Mouse (Mus musculus): ENCODE measurements at regions not wholly inside any gene's neighbourhood (a gene's known extent, or its start where the extent isn't known, plus 50 kb on each side); places are given as distances from the start of the nearest gene placed in this dataset.

DNA sequence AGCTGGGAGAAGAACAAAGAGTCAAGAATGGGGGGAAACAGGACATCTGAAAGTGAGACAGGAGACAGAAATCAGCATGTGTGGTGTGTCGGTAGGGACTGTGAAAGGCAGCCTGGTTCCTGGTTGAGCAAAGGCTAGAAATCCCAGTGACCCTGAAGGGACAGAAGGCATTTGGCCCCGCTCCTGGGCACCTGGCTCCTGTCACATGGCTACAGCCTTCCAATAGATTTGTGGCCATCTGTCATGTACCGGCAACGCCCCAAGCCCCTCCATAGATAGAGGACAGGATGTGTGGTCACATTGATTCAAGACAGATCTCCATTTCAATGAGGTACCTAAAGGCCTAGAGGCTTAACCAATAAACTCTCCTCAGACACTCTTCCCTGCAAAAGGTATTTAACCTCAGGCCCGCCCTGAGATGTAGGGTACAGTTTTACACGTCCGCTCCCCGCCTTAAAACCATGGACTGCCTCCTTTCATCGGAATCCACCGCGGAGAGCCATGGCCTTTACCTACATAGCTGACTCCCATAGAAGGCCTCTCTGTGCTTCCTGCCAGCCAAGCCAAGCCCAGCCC lies 68.0 kb upstream of the Lmcd1 start:
- Histone ChIP-seq H3ac (ENCODE audit: control insufficient read depth, insufficient read length, low read depth) (no peak overlapping the region), H3K36me3 (ENCODE audit: control insufficient read depth, insufficient read depth) (no peaks in the 10 kb centered on the region), H3K27me3 (ENCODE audit: control insufficient read depth, insufficient read depth, insufficient read length) (peaks cover 25% of the 10 kb centered on the region), H3K4me3 (ENCODE audit: insufficient read depth, poor library complexity, severe bottlenecking) (no peak overlapping the region), H3K79me3 (ENCODE audit: low read depth) (no peaks in the 10 kb centered on the region), H3K79me2 (ENCODE audit: control insufficient read depth, insufficient read depth) (no peaks in the 10 kb centered on the region)
- TF ChIP-seq FOSL1 (IDR thresholded peaks at IDR 0.05; ENCODE audit: insufficient read depth, low read length, poor library complexity, severe bottlenecking), result no peak

DNA sequence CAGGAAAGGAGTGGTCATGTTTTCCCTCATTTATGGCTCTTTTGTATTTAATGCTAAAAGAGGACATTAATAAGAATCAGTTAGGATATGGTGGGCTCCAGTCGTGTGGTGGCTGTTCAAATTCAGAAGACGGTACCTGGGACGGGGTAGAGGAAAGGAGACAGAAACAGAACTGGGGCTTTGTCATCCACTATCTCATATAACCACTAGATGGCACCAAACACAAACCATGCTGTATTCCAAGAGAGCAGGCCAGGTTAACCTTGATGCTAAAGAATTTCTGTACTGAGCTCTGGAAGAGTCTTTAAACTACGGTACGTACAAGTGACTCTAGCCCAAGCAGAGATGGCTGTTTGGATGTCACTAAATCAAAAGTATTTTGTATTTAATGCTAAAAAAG lies 66.3 kb upstream of the Lmcd1 start:
- Histone ChIP-seq H3ac (ENCODE audit: control insufficient read depth, insufficient read length, low read depth) (no peak overlapping the region), H3K36me3 (ENCODE audit: control insufficient read depth, insufficient read depth) (no peaks in the 10 kb centered on the region), H3K4me3 (ENCODE audit: insufficient read depth, poor library complexity, severe bottlenecking) (no peak overlapping the region), H3K27me3 (ENCODE audit: control insufficient read depth, insufficient read depth, insufficient read length) (peaks cover 12% of the 10 kb centered on the region), H3K79me2 (ENCODE audit: control insufficient read depth, insufficient read depth) (no peaks in the 10 kb centered on the region), H3K79me3 (ENCODE audit: low read depth) (no peaks in the 10 kb centered on the region)
- TF ChIP-seq MAX (IDR thresholded peaks at IDR 0.05), result no peak
- peak; percentile 33 for TF ChIP-seq CTCF (IDR thresholded peaks at IDR 0.05; ENCODE audit: control insufficient read depth, insufficient read depth, insufficient read length)

DNA sequence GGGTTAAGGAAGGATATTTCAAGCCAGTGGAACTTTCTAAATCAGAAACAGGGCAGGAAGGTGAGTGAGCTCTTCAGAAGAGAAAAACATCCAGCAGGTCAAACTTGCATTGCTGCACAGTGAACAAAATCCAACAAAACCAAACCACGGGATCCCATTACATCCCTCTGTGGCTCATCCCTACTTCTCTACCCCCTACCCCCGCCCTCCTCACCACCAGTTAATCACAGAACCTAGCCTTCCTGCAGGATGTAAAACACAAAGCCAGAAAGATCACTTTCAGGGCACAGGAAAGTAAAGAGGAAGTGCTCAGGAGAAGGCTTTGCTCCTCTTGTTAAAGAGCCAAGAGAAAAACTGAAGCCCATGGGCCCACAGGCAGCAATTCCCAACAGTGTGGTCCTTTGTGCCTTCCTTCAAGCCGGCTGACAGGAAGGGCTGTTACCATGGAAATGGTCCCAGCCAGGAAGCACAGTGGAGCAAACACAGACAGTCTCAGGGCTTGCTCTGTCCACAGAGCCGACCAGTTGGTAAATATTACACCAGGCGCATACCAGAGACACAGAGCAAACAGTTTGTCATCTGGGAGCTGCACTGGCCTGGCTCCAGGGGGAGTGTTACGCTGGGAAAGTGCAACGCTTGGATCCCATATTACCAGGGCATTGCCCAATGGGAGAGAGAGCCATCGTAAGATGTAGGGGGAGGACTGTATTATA lies 63.2 kb upstream of the Lmcd1 start:
- H3K27me3 ChIP-seq (ENCODE audit: control insufficient read depth, insufficient read depth, insufficient read length), result peaks cover 3% of the 10 kb centered on the region
- H3K79me3 ChIP-seq (ENCODE audit: low read depth), result no peaks in the 10 kb centered on the region
- no peaks in the 10 kb centered on the region for H3K36me3 ChIP-seq (ENCODE audit: control insufficient read depth, insufficient read depth)
- H3K79me2 ChIP-seq (ENCODE audit: control insufficient read depth, insufficient read depth), result no peaks in the 10 kb centered on the region
- no peak overlapping the region for H3ac ChIP-seq (ENCODE audit: control insufficient read depth, insufficient read length, low read depth)
- no peak overlapping the region for H3K4me3 ChIP-seq (ENCODE audit: insufficient read depth, poor library complexity, severe bottlenecking)
- TF ChIP-seq USF1 (IDR thresholded peaks at IDR 0.05; ENCODE audit: low read depth) (no peak), MAX (IDR thresholded peaks at IDR 0.05) (no peak), CEBPB (IDR thresholded peaks at IDR 0.05; ENCODE audit: low read depth) (no peak), CTCF (IDR thresholded peaks at IDR 0.05; ENCODE audit: control insufficient read depth, insufficient read depth, insufficient read length) (no peak), MYOG (IDR thresholded peaks at IDR 0.05; ENCODE audit: control insufficient read depth, extremely low read depth, insufficient read length) (no peak), FOSL1 (IDR thresholded peaks at IDR 0.05; ENCODE audit: insufficient read depth, low read length, poor library complexity, severe bottlenecking) (no peak), MYOD1 (IDR thresholded peaks at IDR 0.05; ENCODE audit: control insufficient read depth, insufficient read length, low read depth) (no peak)

DNA sequence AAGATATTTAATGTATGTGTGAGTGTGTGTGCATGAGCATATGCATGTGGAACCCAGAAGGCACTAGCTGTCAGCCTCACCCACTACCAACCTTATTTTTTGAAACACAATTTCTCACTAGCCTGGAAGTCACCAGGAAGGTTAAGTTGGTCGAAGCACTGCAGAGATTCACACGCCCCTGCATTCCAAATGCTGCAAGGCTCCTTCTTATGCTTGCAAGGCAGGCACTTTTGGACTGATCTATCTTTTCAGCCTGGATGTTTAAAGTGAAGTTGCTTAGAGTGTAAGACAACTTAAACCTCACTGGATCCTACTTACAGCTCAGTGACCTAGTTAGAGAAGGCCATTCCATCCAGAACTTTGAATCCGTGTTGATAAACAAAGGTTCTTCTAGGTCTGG lies 56.7 kb upstream of the Lmcd1 start:
- no peak overlapping the region for H3ac ChIP-seq (ENCODE audit: control insufficient read depth, insufficient read length, low read depth)
- H3K36me3 ChIP-seq (ENCODE audit: control insufficient read depth, insufficient read depth), result no peaks in the 10 kb centered on the region
- peaks cover 3% of the 10 kb centered on the region for H3K27me3 ChIP-seq (ENCODE audit: control insufficient read depth, insufficient read depth, insufficient read length)
- TF ChIP-seq MYOG (IDR thresholded peaks at IDR 0.05; ENCODE audit: control insufficient read depth, extremely low read depth, insufficient read length), result no peak
- TF ChIP-seq FOSL1 (IDR thresholded peaks at IDR 0.05; ENCODE audit: insufficient read depth, low read length, poor library complexity, severe bottlenecking), result no peak
- no peak for TF ChIP-seq USF1 (IDR thresholded peaks at IDR 0.05; ENCODE audit: low read depth)
- TF ChIP-seq MAX (IDR thresholded peaks at IDR 0.05), result no peak
- TF ChIP-seq MYOD1 (IDR thresholded peaks at IDR 0.05; ENCODE audit: control insufficient read depth, insufficient read length, low read depth), result no peak
- no peak for TF ChIP-seq CEBPB (IDR thresholded peaks at IDR 0.05; ENCODE audit: low read depth)
- no peak for TF ChIP-seq CTCF (IDR thresholded peaks at IDR 0.05; ENCODE audit: control insufficient read depth, insufficient read depth, insufficient read length)
- no peaks in the 10 kb centered on the region for H3K79me3 ChIP-seq (ENCODE audit: low read depth)
- H3K79me2 ChIP-seq (ENCODE audit: control insufficient read depth, insufficient read depth), result no peaks in the 10 kb centered on the region
- no peak overlapping the region for H3K4me3 ChIP-seq (ENCODE audit: insufficient read depth, poor library complexity, severe bottlenecking)

DNA sequence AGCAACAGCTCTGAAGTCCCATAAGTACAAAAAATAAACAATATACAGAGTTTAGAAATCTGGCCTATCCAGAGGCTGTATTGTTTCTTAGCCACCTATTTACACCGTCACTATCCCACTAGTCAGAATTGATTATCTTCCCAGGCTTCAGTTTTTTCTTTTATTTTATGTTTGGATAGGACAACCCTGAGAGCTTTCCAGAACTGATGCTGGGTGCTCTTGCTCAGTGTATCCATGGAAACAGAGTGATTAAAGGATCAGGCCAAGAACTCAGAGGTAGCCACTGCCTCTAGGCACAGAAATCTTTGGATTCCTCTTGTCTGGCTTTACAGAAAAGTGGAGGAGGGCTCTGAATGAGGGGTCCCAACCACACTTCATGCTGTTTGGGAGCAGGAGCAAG lies 55.3 kb upstream of the Lmcd1 start:
- Histone ChIP-seq H3K27me3 (ENCODE audit: control insufficient read depth, insufficient read depth, insufficient read length) (peaks cover 3% of the 10 kb centered on the region), H3K36me3 (ENCODE audit: control insufficient read depth, insufficient read depth) (no peaks in the 10 kb centered on the region), H3K79me2 (ENCODE audit: control insufficient read depth, insufficient read depth) (no peaks in the 10 kb centered on the region), H3K4me3 (ENCODE audit: insufficient read depth, poor library complexity, severe bottlenecking) (no peak overlapping the region), H3K79me3 (ENCODE audit: low read depth) (no peaks in the 10 kb centered on the region), H3ac (ENCODE audit: control insufficient read depth, insufficient read length, low read depth) (no peak overlapping the region)
- TF ChIP-seq CTCF (IDR thresholded peaks at IDR 0.05; ENCODE audit: control insufficient read depth, insufficient read depth, insufficient read length) (no peak), MYOD1 (IDR thresholded peaks at IDR 0.05; ENCODE audit: control insufficient read depth, insufficient read length, low read depth) (no peak), FOSL1 (IDR thresholded peaks at IDR 0.05; ENCODE audit: insufficient read depth, low read length, poor library complexity, severe bottlenecking) (no peak), MAX (IDR thresholded peaks at IDR 0.05) (no peak), MYOG (IDR thresholded peaks at IDR 0.05; ENCODE audit: control insufficient read depth, extremely low read depth, insufficient read length) (no peak), USF1 (IDR thresholded peaks at IDR 0.05; ENCODE audit: low read depth) (no peak), CEBPB (IDR thresholded peaks at IDR 0.05; ENCODE audit: low read depth) (no peak)

DNA sequence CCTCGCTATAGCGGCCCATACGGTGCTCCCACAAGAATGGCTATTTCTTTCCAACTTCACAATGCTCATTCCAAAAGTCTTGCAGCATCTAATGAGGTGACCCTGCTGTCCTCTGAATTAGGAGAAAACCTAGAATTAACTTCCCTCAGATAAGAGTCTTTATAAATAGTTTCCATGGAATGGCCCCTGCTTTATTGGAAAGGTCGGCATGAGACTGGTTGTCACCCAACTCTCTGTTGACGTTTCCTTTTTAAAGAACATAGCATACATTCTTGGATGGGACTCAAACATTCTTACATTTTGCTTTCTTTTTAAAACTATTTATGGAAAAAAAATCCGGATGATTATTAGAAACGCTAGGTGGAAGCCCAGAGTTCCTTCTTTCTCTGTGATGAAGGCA lies 53.9 kb upstream of the Lmcd1 start:
- Histone ChIP-seq H3K79me2 (ENCODE audit: control insufficient read depth, insufficient read depth) (no peaks in the 10 kb centered on the region), H3K4me3 (ENCODE audit: insufficient read depth, poor library complexity, severe bottlenecking) (no peak overlapping the region), H3ac (ENCODE audit: control insufficient read depth, insufficient read length, low read depth) (no peak overlapping the region), H3K27me3 (ENCODE audit: control insufficient read depth, insufficient read depth, insufficient read length) (peaks cover 9% of the 10 kb centered on the region), H3K36me3 (ENCODE audit: control insufficient read depth, insufficient read depth) (no peaks in the 10 kb centered on the region), H3K79me3 (ENCODE audit: low read depth) (no peaks in the 10 kb centered on the region)
- TF ChIP-seq USF1 (IDR thresholded peaks at IDR 0.05; ENCODE audit: low read depth) (no peak), MYOD1 (IDR thresholded peaks at IDR 0.05; ENCODE audit: control insufficient read depth, insufficient read length, low read depth) (no peak), FOSL1 (IDR thresholded peaks at IDR 0.05; ENCODE audit: insufficient read depth, low read length, poor library complexity, severe bottlenecking) (no peak), CTCF (IDR thresholded peaks at IDR 0.05; ENCODE audit: control insufficient read depth, insufficient read depth, insufficient read length) (no peak), CEBPB (IDR thresholded peaks at IDR 0.05; ENCODE audit: low read depth) (no peak), MAX (IDR thresholded peaks at IDR 0.05) (no peak), MYOG (IDR thresholded peaks at IDR 0.05; ENCODE audit: control insufficient read depth, extremely low read depth, insufficient read length) (no peak)

Measured in C2C12 (cell line).